Mouse (Mus musculus) heart, embryonic 11.5 days (tissue): ENCODE results near the gene Auts2. TPM values are rescaled to one million over a fixed set of nuclear protein-coding genes. Genes with fewer than 3 reads are reported as not detected.

Experiments used
- ATAC-seq: fragments of 200-750 bp; cut with Nextera tagmentation; replicated peaks from 2 replicates; pipeline ENCODE4 v1.8.0; 2017; ENCODE audit warnings: moderate library complexity; ENCODE audit not compliant: insufficient number of reproducible peaks, low FRiP score, low TSS enrichment
- H3K27ac ChIP-seq: fragments of 300-500 bp; sonication (generic); 2 replicates; pipeline ENCODE4 v1.5.1; 2014; ENCODE audit warnings: mild to moderate bottlenecking, low read depth, low read length
- H3K27me3 ChIP-seq: fragments of 300-500 bp; sonication (generic); 2 replicates; pipeline ENCODE4 v1.6.1; 2014; ENCODE audit warnings: mild to moderate bottlenecking, low read length, mixed read lengths; ENCODE audit not compliant: control insufficient read depth, insufficient read depth
- H3K36me3 ChIP-seq: fragments of 300-500 bp; sonication (generic); 2 replicates; pipeline ENCODE4 v1.6.1; 2014; ENCODE audit warnings: mild to moderate bottlenecking, low read length, moderate library complexity, mixed read lengths; ENCODE audit not compliant: control insufficient read depth, insufficient read depth
- H3K4me1 ChIP-seq: fragments of 300-500 bp; sonication (generic); 2 replicates; pipeline ENCODE4 v1.6.1; 2014; ENCODE audit warnings: low read length; ENCODE audit not compliant: control insufficient read depth, insufficient read depth
- H3K4me2 ChIP-seq: fragments of 300-500 bp; sonication (generic); 2 replicates; pipeline ENCODE4 v1.6.1; 2014; ENCODE audit warnings: mild to moderate bottlenecking, moderate library complexity
- H3K4me3 ChIP-seq: fragments of 300-500 bp; sonication (generic); 2 replicates; pipeline ENCODE4 v1.5.1; 2014; ENCODE audit warnings: low read depth, low read length
- H3K9ac ChIP-seq: fragments of 300-500 bp; sonication (generic); 2 replicates; pipeline ENCODE4 v1.6.1; 2014; ENCODE audit warnings: mild to moderate bottlenecking, low read depth, low read length, moderate library complexity
- H3K9me3 ChIP-seq: fragments of 300-500 bp; sonication (generic); replicated peaks from 2 replicates; pipeline ENCODE4 v1.6.1; 2016; ENCODE audit warnings: low read length; ENCODE audit not compliant: control insufficient read depth
- WGBS: fragments of 180-500 bp; shearing (Covaris S2); extraction: QIAGEN DNeasy Blood & Tissue Kit; methylation state at CpG from one replicate; pipeline ENCODE4 v1.1.7; 2014; ENCODE audit not compliant: insufficient replicate concordance; 5-methylcytosine and 5-hydroxymethylcytosine counted together
- polyA plus RNA-seq: library from polyadenylated mRNA; unstranded; fragments of >200 nt; fragmentation: Nextera tagmentation; extraction: Ambion mirVana; gene quantifications from 2 replicates; pipeline ENCODE4 v1.2.1, GENCODE M21; 2014

Gene Auts2
- polyA plus RNA-seq, 1 experiment from 2014 or later, result 19.8 TPM

- no peak overlapping the region for H3K4me3 ChIP-seq
- H3K4me2 ChIP-seq, result no peak overlapping the region
- H3K4me1 ChIP-seq, result no peaks in the 10 kb centered on the region
- H3K36me3 ChIP-seq, result no peaks in the 10 kb centered on the region
- no peak overlapping the region for H3K27ac ChIP-seq
- ATAC-seq, result no peak
- H3K9me3 ChIP-seq, result no peaks in the 10 kb centered on the region
- H3K27me3 ChIP-seq, result no peaks in the 10 kb centered on the region
- 85% methylated on average over 18 of the region's 18 CpGs for WGBS
- H3K9ac ChIP-seq, result no peak overlapping the region
These were observed 969.6 kb downstream of the Auts2 start for GRCm38 (mm10) chr5:131573296-131574177.

GRCm38 (mm10) chr5:131566032-131566431 is 977.1 kb downstream of the Auts2 start:
- H3K4me1 ChIP-seq, result no peaks in the 10 kb centered on the region
- H3K36me3 ChIP-seq, result no peaks in the 10 kb centered on the region
- H3K27me3 ChIP-seq, result no peaks in the 10 kb centered on the region
- no peak overlapping the region for H3K27ac ChIP-seq
- H3K9ac ChIP-seq, result no peak overlapping the region
- no peak overlapping the region for H3K4me3 ChIP-seq
- H3K9me3 ChIP-seq, result no peaks in the 10 kb centered on the region
- 79% methylated on average over 6 of the region's 6 CpGs for WGBS
- H3K4me2 ChIP-seq, result no peak overlapping the region
- no peak for ATAC-seq

DNA sequence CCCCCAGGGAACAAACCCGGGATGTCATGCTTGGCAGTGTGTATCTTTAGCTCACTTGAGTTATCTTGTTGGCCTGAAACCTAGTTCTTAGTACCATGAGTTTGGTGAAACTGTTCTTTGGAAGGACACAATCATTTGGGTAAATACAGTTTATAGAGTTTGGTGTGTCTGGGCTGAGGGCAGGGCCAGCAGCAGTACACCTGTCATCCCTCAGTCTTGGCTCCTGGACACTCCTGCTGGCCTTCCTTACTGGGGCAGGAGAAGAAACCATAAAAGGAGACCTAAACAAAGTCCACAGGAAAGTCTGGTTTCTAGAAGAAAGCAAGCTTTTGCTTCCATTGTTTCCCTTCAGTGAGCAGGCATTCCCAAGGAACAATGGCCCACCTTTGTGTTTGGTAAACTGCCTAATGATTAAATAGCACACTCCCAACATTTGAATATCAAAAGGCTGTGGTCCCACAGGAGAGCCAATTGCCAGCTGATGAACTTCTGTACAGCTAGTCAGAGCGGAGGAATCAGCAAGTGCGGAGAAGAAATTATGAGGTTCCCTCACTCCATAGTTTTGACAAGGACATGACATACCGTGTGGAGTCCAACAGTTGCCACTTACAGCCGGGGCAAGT is 979.4 kb downstream of the Auts2 start:
- Histone ChIP-seq H3K36me3 (no peaks in the 10 kb centered on the region), H3K27me3 (no peaks in the 10 kb centered on the region), H3K4me3 (no peak overlapping the region), H3K9ac (no peak overlapping the region), H3K9me3 (no peaks in the 10 kb centered on the region), H3K27ac (no peak overlapping the region), H3K4me1 (peaks cover under 1% of the 10 kb centered on the region), H3K4me2 (no peak overlapping the region)
- WGBS, result 89% methylated on average over 5 of the region's 5 CpGs
- ATAC-seq, result no peak

- H3K4me3 ChIP-seq, result no peak overlapping the region
- WGBS, result 78% methylated on average over 5 of the region's 5 CpGs
- no peak overlapping the region for H3K9ac ChIP-seq
- no peaks in the 10 kb centered on the region for H3K9me3 ChIP-seq
- no peak overlapping the region for H3K4me2 ChIP-seq
- H3K27ac ChIP-seq, result no peak overlapping the region
- H3K27me3 ChIP-seq, result no peaks in the 10 kb centered on the region
- H3K4me1 ChIP-seq, result peaks cover 11% of the 10 kb centered on the region
- H3K36me3 ChIP-seq, result no peaks in the 10 kb centered on the region
- no peak for ATAC-seq
These were observed 982.2 kb downstream of the Auts2 start for GRCm38 (mm10) chr5:131560773-131561560.

GRCm38 (mm10) chr5:131558403-131559174 is 984.6 kb downstream of the Auts2 start:
- ATAC-seq, result no peak
- H3K27me3 ChIP-seq, result no peaks in the 10 kb centered on the region
- H3K9me3 ChIP-seq, result no peaks in the 10 kb centered on the region
- H3K27ac ChIP-seq, result 0 out of 2 replicates have a peak overlapping the region, but pooled peaks have one; percentile 29
- no peak overlapping the region for H3K4me3 ChIP-seq
- peaks cover 11% of the 10 kb centered on the region for H3K4me1 ChIP-seq
- H3K4me2 ChIP-seq, result no peak overlapping the region
- H3K36me3 ChIP-seq, result no peaks in the 10 kb centered on the region
- no peak overlapping the region for H3K9ac ChIP-seq
- 29% methylated on average over 8 of the region's 8 CpGs for WGBS

DNA sequence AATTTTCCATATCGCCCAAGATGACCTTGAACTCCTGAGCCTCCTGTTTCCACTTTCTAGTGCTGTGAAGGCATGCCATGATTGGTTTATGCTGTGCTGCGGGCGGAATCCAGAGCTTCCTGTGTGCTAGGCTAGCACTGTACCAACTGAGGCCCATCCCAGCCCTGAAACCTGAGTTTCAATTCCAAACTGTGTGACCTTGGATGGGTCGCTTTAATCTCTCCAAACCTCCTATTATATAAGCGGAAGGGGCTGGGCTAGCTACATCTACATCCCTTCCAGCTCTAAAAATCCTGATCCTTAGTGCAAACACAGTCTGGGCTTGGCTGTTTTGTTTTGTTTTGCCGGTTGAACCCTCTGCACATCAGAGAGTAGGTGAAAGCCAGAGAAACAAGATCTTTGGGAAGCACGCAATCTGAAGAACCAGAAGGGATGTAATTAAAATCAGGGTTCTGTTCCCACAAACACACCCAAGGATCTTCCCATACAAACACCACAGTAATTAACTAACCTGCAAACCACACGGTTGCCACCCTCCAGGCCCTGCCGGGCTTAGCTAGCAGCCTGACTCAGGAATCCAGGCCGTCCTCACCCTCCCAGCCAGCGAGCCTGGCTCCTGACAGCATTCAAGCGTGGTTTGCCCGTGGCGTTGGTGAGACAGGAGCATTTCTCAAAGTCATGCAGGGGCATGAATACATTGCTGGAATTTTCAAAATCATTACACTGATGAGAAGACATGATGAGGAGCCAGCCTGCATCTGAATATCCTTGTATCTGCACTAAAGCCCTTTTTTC is 985.4 kb downstream of the Auts2 start:
- Histone ChIP-seq H3K4me1 (peaks cover 11% of the 10 kb centered on the region), H3K9ac (no peak overlapping the region), H3K9me3 (no peaks in the 10 kb centered on the region), H3K36me3 (no peaks in the 10 kb centered on the region), H3K4me3 (no peak overlapping the region), H3K27me3 (no peaks in the 10 kb centered on the region), H3K27ac (peak overlapping the region; percentile 29; the same call in 1 of the 2 replicates), H3K4me2 (no peak overlapping the region)
- no peak for ATAC-seq
- WGBS, result 54% methylated on average over 14 of the region's 14 CpGs

DNA sequence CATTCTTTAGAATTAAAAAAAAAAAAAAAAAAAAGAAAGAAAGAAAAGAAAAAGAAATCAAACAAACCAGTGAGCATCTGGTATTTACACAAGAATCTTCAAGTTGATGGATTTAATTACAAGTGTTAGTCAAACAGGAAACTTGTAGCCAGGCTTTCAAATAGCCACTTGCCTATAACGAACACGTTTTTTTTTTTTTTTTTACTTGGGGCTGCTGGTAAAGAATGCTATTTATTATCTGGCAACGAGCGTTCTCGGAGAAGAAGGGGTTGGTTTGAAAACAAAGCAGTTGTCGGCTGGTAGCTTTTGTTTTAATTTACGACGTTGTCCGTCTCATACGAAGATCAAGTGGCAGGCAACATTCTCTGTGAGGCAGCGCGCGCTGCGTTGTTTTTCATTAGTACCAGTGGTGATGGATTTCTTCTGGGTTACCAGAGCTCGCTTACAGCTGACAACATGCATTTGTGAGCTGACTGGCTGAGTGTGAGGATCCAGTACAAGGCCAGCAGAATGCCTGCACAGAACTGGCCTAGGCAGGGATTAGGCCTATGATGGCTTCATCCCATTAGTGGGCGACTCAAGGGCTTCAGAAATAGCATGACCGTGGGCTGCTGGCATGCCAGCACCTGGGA is 994.1 kb downstream of the Auts2 start:
- H3K4me1 ChIP-seq, result 0 out of 2 replicates have a peak, but pooled peaks cover 2% of the 10 kb centered on the region
- no peak overlapping the region for H3K27ac ChIP-seq
- no peak overlapping the region for H3K4me3 ChIP-seq
- H3K9ac ChIP-seq, result no peak overlapping the region
- 58% methylated on average over 17 of the region's 17 CpGs for WGBS
- no peaks in the 10 kb centered on the region for H3K27me3 ChIP-seq
- no peaks in the 10 kb centered on the region for H3K36me3 ChIP-seq
- ATAC-seq, result no peak
- H3K9me3 ChIP-seq, result no peaks in the 10 kb centered on the region
- no peak overlapping the region for H3K4me2 ChIP-seq
